Mouse (Mus musculus): Measurements from ENCODE around the gene Snx18. TPM values are rescaled to one million over a fixed set of nuclear protein-coding genes. Genes with fewer than 3 reads are reported as not detected.

Gene Snx18
- total RNA-seq, 2 experiments from 2014 or later, result 30.1 to 30.6 TPM

DNA sequence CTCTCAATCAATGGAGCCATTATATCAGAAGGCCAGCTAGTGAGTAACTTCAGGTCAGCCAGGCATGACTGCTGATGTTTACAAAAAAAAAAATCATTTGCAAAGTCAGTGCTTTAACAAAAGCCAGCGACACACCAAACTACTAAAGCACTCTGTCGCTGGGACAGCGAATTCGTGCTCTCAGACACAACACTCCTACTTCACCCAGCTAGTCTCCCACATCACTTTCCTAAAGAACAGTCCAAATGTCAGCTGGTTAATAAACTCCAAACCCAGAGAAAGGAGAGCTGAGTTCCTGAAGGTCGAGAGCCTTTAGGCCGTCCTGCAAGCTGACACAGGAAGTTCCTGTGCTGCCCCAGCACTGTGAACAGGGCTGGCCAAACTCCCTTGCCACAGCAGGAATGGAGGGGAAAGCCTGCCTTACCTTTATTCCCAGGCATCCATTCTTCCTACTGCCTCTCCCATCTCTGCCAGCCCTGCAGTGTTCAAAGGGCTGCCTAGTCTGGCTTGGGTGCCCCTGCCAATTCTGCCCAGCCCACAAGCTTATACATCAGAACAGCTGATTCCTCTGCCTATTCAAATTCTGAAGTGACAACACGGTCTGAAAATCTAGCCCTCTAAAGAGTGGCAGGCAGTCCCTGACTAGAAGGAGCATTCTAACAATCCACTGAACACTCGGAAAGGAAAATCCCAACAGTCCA is 2.2 kb downstream of the Snx18 start:
- DNase-seq, result peak; percentile 33

DNA sequence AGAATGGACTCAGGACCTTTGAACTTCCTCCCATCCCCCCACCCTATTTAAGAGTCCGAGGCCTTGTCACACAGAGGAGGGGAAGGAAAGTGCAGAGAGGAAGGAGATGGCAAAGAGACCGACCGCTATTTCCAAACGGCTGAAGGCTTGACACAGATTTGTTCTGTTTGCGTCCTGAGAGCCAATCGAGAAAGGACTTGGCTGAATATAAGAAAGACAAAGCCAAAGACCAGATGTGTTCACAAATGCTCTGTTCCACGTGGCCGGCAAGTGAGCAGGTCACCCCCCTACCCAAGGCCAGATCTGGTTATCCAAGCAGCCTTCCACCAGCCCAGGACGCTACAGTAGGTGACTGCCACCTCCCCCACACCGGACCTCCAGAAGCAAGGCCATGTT is 2.8 kb downstream of the Snx18 start:
- DNase-seq, result peak; percentile 44

DNA sequence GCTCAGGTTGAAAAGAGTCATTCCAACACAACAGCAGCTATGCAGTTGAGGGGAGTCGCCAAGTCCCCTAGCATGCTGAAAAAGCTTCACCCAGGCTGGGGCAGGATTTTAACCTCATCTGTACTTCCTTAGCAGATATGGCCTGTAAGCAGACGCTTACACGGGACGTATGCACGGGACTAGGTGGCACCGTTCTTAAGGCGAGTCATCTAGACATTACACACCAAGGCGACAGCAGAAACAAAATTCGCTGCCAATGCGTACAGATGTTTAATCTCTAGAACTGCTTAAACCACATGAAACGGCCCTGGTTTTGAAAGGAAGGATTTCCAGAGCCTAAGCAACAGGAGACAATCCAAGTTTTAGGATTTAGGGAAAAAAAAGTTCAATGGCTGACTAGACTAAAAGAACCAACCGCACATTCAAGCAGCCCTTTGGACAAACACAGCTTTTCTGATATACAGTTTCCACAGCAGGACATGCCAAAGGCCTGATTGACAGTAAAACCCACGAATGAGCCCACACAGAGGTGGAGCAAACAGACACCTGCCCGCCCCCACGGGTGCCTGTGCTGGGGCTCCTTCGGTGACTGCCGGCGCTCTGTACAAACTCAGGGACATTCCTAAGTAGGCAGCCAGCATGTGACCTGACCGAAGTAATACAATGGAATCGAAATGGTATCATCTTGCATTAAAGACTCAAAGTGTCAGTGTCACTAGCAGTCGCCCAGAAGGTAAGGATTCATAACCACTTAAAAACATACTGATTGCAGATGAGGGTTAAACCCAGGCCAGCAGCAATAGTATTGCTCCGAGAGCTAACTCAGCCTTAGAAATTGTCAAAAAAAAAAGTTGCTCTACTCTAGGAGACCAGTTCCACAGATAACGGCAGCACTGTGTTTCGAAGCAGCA is 3.5 kb downstream of the Snx18 start:
- peak; percentile 85 for DNase-seq

DNA sequence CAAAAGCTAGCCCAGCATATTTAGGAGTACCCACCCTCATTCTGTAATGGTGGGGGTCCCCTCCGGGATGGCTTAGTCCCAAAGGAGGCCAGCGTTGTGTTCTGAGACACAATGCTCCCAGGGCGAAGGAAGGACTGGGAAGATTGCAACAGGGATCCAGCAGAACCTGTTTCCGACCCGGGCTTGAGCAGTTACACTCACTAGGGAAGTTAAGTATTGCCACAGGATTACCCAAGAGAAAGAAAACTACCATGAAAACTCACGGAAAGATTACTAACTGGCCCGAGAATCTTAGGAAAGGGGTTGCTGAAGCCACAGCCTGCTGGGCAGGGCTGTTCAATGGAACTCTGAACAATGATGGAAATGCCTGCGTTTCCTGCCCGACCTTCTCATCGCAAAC is 4.5 kb downstream of the Snx18 start:
- no peak for DNase-seq

DNA sequence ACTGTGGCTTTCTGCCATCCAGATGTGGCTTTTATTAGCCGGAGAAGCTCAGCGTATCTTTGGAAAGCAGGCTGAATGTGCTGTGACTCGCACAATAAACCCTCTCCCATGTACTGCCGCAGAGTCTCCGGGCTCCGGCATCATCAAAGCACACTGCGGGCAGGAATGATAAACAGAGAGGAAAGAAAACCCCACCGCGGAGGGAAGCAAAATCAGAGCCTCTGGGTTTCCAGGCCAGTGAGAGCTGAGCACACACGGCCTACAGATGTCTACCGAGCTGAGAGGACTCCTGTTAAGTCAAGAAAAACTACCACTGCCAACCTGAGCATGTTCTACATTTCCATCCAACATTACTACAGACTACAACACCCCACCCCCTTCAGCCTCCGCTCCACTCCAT is 5.0 kb downstream of the Snx18 start:
- no peak for DNase-seq

DNA sequence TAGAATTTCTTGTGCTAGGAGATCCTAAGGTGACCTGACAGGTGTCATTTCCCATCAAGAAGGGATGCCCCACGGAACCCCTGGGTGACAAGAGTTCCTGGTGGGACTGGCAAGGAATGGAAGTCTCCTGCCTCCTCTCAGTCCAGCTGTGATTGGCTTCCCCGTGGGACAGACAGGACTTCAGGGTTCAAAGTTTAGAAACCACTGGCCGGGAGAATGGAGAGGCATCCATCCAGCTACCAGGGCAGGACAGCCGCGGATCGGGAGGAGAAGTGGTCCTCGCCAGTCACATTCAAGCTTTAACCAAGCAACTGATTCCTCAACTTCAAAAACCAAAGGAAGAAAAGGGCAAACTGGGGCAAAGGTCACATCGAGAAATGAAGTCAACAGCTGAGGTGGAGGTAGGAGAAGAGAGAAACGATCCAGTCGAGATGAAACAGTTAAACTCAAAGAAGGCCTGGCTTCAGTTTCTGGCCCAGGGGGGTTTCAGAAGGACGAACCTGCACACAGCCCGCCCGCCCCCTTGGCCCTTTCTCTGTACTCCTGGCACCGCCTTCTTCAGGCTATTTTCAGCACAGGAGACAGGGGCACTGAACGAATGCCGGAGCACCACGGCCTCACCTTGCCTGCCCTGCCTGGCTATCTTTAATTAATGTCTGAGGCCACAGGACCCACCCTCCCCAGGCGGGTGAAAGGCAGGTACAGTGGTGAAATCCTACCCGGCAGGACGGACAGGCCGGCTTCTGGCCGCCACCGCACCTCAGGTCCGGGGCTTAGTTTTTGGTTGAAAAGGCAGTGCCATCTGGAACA is 6.0 kb downstream of the Snx18 start:
- no peak for DNase-seq

DNA sequence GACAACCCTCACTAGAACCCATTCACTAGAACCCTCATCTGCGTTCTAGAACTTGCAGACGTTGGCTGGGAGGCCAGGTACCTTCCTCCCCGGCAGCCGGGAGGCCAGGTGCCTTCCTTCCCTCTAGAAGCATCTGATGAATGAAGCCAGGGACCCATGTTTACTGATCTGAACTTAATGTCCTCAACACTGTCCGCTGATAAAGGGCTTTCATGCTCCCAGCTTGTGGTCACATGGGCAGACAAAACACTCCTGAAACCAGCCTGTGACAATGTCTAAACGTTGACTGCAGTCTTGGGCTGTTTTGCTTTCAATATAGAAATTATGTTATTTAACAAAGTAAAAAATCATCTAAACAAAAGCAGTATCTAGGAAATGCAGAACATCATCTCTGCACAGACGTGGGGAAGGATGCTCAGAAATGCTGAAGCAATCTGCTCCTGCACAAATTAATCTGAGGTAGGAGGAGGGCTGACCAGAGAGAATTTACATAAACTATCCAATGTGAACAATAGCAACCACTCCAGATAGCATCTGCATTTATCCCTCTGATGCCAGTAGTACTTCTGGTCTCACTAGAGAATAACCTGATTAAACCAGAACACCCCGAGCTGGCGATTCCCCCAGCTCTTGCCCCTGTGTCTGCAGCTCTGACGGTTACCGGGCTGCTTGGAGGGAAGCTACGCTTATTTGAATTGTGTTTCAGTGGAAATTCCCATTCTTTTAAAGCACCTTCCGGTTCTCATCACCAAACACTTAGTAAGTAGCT is 7.4 kb downstream of the Snx18 start:
- DNase-seq, result no peak

DNA sequence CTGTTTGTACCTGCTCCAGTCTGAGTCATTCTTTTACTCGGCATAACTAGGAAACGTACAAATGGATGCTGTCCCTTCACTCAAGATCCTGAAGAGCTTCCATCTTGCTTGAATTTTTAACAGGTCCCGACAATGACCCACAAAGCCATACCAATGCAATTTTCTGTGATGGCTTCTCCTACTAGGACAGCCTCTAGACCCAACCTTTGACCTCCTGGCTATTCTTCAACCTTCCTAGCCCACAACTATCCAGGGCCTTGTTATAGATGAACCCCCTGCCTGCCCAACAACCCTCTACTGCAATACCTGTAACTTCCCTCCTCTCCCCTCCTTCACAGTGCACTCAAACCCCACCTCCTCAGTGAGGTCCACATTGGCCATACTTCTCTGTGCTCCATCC is 8.9 kb downstream of the Snx18 start:
- no peak for DNase-seq

DNA sequence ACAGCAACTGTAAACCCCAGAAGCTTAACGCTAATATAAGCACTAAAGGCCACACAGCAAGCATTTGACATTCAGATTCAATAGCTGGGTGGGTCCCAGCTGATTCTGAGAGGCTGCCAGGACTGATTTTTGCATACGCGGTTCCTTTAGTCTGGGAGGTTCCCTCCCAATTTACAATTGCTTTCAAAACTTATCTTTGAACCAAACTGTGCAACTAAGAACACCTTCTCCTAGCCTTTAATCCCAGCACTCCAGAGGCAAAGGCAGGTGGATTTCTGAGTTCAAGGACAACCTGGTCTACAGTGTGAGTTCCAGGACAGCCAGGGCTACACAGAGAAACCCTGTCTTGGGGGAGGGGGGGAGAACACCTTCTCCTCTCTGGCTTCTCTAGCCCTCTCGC is 10.5 kb downstream of the Snx18 start:
- DNase-seq, result no peak

DNA sequence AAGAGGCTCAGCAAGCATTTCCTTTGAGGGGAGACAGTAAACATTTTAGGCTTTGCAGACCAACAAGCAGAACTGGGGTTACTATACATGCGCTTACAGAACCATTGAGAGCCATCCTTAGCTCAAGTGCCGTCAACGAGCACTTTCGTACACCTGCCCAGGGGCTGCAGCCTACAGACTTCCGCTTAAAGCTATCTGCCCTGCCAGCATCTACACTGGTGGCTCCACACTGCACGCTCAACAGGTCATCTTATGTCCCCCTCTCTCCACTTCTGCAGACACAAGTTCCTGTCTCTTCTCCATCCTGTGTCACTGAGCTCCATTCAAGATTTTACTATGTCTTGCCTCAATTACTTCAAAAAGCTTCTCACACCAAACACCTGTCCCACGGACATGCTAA is 11.0 kb downstream of the Snx18 start:
- DNase-seq, result no peak

DNA sequence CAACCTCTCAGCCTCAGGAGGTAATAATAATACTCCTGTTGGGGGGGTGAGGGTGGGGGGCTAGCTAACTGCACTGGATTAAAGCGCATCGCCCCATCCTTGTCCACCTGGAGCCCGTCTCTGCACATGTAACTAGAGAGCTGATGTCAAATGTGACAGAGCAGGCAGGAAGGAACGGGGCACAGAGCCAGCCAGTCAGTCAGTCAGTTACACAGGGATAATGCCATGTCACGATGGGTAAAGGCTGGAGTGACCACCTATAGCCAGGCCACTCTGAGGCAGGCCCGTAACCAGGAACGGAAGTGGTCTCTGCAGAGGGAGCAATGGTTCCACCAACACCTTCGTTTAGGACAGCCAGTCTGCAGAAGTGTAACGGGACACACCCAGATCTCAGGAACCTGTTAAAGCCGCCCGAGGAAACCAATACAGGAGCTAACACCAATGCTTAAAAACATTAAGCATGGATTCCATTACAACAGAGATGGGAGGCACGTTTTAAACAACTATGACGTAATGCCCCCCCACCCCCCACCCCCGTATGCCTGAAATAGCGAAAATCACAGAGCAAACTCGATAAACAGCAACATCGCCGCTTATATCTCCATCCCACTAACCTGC is 11.5 kb downstream of the Snx18 start:
- no peak for DNase-seq

DNA sequence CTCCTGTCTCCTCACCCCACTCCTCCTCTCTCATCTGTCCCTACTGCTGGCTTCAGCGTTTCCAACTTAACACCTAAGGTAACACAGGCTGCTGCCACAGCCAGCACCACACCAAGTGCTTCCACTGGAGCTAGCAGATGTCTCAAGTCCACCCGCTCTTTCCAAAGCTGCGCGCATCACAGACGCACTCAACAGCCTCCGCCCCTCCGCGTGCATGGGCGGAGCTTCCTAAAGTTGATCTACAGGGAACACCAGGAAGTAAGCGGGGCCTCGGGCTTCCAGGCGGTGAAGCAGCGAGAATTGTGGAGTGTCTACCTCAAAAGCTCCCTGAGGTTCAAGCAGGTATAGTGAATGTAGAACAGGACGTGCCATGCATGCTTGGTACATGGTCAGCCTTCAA is 12.2 kb downstream of the Snx18 start:
- no peak for DNase-seq

DNA sequence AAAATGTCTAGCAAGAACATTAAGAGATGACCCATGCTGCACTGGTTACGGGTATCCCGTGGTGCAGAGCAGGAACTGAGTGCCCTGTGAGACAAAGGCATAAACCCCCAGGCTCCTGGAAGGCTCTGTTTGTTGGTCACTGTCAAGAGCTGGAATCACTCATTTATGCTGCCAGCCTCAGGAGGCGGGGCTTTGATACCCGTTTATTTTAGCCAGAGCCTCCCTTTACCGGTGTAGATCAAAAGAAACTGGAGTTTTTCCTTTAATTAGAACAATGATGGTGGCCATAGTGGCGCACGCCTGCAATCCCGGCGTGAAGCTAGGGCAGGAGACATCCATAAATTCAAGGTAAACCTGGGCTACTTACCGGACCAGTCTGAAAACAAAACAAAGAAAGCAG is 12.7 kb downstream of the Snx18 start:
- no peak for DNase-seq

DNA sequence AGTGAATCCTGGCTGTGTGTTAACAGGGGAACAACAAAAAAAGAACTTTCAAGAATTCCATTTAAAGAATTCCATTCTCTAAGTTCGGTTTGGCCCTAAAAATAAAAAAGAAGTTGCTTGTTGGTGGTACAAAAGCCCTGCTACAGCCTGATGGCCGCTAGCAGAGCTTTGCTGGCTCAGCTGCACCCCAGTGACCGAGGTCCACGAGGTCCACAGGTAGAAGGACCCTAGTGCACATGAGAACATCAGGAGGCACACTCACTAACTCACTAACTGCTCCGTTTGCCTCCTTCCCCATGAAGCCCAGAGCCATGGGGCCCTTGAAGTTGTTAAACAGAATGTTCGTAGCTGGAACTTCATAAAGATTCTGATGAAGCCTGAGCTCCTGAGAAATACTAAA is 14.0 kb downstream of the Snx18 start:
- no peak for DNase-seq

DNA sequence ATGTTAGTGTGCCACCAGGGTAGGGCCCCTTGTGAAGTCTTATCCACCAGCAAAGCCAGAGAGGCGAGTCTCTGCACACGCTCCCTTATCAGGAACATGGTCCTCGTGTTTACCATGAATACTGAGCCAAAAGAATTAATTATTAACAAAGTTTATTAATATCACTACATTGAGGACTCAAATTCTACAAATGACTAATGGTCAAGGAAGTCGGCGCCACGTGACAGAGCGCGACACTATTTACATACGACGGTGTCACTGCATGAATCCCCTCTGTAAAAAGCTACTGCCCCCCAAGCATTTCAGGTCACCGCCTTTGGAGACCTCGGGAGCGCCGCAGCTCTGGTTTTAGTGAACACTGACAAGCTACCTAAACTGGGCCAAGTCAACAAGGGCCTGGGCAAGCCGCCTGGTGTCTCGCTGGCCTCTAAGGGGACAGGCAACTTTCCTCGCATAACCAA is 15.5 kb downstream of the Snx18 start:
- DNase-seq, result no peak

DNA sequence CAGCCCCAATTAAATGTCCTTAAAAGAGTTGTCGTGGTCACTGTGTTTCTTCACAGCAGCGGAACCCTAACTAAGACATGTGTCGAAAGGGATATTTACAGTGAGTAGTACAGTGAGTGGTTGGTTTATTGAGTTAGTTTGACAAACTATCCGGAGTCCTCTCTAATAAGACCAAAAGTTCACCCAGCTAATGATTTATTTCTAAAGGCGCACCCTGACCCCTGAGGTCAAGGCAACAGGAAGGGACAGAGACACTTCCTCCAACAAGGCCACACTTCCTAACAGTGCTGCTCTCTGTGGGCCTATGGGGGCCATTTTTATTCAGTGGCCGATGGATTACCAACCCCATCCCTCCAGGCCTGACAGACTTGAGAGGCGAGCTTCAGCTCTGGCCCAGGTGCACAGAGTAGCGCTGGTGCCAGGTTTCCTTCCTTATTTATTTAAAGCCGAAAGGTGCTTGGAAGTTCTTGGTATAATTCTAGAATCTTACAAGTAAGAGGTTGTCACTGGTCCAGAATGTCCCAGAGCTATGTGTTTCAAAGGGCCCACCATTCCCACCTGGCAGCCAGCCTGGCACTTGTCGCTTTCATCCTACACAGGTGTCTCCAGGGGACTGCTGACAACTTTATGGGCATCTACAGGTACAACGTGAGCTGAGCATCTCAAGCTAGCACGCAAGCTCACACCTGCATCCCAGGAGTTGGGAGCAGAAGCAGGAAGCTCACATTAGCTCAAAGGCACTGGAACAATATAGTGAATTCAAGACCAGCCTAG is 16.3 kb downstream of the Snx18 start:
- no peak for DNase-seq

DNA sequence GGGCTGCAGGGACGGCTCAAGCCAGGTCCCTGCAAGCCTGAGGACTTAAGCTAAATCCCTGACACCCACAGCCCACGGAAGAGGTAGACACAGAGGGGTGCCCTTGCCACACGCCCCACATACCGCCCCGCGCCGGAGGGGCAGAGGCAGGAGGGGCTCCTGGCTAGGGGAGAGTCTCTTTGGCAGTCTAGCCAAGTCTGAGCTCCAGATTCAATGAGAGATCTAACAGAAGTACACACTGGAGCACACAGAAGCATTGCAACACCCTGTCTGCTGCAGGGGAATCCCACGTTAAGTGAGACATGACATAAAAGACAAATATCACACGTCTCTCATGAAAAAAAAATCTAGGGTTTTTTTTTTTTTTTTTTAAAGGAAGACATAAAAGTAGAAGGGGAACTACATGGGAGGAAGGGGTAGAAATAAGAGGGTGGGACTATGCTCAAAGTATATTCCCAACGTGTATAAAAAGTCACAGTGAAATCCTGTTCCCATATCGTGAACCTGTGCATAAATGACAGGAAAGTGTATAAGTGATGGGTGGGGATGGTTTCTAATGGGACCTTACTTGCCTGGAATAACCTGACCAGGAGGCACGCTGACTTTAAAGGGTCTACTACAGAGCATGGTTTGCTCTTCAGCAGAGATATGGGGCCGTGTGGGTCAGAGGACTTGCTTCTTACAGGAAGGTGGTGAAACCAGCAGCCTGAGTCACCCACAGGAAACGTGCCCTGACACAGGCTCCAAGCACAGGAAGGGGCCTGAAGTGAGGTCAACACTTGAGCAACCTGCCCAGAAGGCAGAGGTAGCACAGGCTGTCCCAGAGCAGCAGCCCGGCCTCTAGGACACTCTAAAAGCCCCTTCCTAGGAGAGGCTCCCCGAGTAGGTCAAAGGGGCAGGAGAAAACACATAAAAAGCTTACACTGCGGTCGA is 17.6 kb downstream of the Snx18 start:
- no peak for DNase-seq

DNA sequence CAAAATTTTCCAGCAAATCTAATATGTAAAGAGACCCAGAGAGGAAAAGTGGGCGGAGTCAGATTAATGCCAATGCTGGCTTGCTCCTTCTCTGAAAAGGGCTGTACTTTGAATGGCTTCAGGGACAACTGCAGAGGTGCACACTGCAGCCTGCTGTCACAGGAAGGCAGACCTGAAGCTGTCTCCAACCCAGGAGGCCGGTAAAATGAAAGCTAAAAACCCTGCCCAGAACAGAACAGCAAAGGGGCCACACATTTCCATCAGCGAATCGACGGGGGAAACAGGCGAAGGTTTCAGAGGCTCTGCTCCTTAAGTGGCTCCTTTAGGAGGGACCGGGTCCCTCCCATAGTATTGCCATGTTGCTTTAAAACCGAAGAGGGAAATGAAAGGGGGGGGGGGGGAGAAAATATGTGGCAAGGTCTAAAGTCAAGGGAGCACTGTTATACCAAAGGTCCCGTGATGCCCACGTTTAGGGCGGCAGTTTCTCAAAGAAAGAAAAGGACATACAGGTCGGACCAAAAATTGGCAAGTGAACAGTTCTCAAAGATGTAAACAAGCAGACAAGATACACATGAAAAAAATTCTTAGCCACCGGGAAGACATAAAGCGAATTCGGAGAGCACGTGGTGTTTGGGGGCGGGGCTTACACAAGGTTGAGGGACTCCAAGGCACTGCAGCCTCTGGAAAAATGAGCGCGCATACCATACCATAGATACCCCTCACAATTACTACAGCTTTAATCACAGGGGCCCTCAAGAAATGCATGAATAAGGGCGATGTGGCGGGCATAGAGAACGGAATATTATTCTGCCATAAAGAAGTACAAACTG is 18.4 kb downstream of the Snx18 start:
- no peak for DNase-seq

DNA sequence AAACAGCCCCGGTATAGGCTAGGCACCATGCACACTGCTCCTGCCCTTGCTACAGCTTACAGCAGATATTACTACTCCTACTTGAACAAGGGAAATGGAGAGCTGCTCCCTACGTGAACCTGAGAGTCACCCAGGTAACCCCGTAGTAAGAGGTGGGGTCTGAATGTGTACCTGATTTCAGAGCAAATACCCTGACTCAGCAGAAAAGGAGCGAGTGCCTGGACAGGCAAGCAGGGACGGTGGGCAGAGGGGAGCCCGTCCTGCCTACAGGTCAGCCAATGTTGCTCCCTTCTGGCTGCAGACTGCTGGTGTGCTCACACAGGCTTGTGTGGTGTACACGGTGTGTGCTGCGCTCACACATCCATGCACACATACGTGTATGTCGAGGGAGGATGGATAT is 20.7 kb downstream of the Snx18 start:
- no peak for DNase-seq

All from adrenal gland, postnatal 10 days (tissue).